Mouse (Mus musculus) adrenal gland, postnatal 14 days (tissue): ENCODE data around the gene Ercc4. TPM values are rescaled to one million over a fixed set of nuclear protein-coding genes. Genes with fewer than 3 reads are reported as not detected.

Source experiments
- DNase-seq: peaks from one replicate; pipeline ENCODE4 v3.0.0; 2021; ENCODE audit warnings: mixed read lengths
- total RNA-seq: library from RNA; stranded (reverse); gene quantifications from 2 replicates; pipeline ENCODE4 v1.2.3, GENCODE M21; 2021

Gene Ercc4
- total RNA-seq, 1 experiment from 2014 or later, result 14.1 TPM

DNA sequence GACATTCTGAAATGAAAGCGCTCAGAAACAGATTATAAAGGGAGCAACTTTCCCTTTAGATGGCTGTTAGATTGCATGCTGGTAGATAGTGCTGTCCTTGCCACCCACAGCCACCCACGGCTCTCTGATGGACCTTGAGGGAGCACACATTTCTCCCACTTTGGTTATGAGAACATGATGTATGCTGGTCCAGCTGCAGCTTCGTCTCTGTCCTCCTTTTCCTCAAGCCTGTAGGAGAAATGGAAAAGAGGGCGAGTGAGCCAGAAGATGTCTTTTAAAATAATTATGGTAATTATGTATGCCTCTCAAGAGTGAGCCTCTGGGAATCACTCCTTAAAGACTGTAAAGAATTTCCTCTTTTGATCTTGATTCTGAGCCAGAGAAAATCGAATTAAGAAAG, 87.1 kb downstream of the Ercc4 start:
- DNase-seq, result no peak

DNA sequence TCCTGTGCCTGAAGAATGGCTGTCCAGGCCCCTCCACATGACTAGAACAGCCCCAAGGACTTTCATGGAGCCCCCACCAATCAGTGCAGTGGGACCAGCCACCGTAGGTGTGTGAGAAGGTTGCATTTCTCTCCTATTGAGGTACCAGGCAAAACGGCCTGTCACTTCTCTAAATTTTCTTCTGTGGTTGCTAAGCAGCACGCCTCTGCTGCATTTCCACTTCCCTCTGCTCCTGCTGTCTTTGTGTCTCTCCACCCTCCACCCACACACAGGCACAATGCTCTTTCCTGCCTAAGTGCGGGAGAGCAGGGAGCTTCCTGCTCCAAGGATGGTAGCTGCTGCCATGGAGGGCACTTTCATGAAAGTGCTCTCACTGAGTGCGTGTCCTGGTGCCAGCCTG, 87.8 kb downstream of the Ercc4 start:
- DNase-seq, result peak; percentile 35

DNA sequence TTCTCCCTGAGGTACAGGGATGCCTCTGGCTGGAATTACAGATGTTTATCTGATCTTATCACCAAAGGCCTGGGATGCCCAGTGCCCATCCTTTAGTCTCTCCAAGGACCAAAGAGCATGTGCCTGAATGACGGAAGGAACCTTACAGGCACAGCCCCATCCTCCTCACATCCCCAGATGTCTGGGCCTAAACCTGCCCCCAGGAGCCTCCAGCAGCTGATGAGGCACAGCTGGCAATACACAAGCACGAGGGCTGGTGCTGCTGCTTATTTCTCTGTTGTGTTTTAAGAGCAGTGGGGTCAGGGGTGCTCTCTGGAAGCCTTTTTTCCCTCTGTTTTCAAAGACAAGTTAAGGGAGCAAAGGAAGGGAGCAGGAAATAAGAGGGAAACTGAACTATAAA, 89.7 kb downstream of the Ercc4 start:
- DNase-seq, result no peak

Other genes starting within 250 kb of the Ercc4 start
- gene Mrtfb, start 146.8 kb downstream of the Ercc4 start, total RNA-seq, result 32.3 and 34.5 TPM in 2 replicates